Mouse (Mus musculus) spleen, postnatal 4 days (tissue): Measurements from ENCODE around the gene Smarcd1.

Experiments used
- DNase-seq, 2 experiments: peaks; one replicate each; pipeline ENCODE4 v3.0.0; 2022; ENCODE audit warnings: low spot score in 2 of 2

Smarcd1 gene

GRCm38 (mm10) chr15:99701999-99702900, at the start of gene Smarcd1:
Gene Smarcd1 (plus strand): TSS chr15:99702129.
- peak; percentile 95 to 99 for DNase-seq

GRCm38 (mm10) chr15:99653291-99653690, 48.6 kb upstream of the Smarcd1 start:
- DNase-seq = no peak

- DNase-seq = no peak
Measured at GRCm38 (mm10) chr15:99653876-99654275, 48.1 kb upstream of the Smarcd1 start.

GRCm38 (mm10) chr15:99655956-99656355, 46.0 kb upstream of the Smarcd1 start:
- DNase-seq = no peak

GRCm38 (mm10) chr15:99658437-99658836, 43.5 kb upstream of the Smarcd1 start:
- no peak for DNase-seq

GRCm38 (mm10) chr15:99661121-99661830, 40.7 kb upstream of the Smarcd1 start:
- no peak for DNase-seq

GRCm38 (mm10) chr15:99662371-99662770, 39.6 kb upstream of the Smarcd1 start:
- DNase-seq = no peak

GRCm38 (mm10) chr15:99663964-99664599, 37.8 kb upstream of the Smarcd1 start:
- DNase-seq = no peak

- DNase-seq = peak; percentile 71 to 75
Measured at GRCm38 (mm10) chr15:99664600-99665451, 37.1 kb upstream of the Smarcd1 start.

GRCm38 (mm10) chr15:99667544-99667943, 34.4 kb upstream of the Smarcd1 start:
- no peak for DNase-seq

- DNase-seq = peak; percentile 65 to 86
Measured at GRCm38 (mm10) chr15:99668881-99669280, 33.0 kb upstream of the Smarcd1 start.

GRCm38 (mm10) chr15:99669392-99669791, 32.5 kb upstream of the Smarcd1 start:
- no peak for DNase-seq

- DNase-seq = peak in 1 of 2 experiments; percentile 25
Measured at GRCm38 (mm10) chr15:99670154-99670821, 31.6 kb upstream of the Smarcd1 start, which contains the start of gene Asic1. Gene Asic1 (plus strand): TSS chr15:99670368.

- no peak for DNase-seq
Measured at GRCm38 (mm10) chr15:99670964-99671670, 30.8 kb upstream of the Smarcd1 start.

- DNase-seq = no peak
Measured at GRCm38 (mm10) chr15:99671783-99672182, 30.1 kb upstream of the Smarcd1 start.

- no peak for DNase-seq
Measured at GRCm38 (mm10) chr15:99674866-99675265, 27.1 kb upstream of the Smarcd1 start.

- no peak for DNase-seq
Measured at GRCm38 (mm10) chr15:99677089-99677488, 24.8 kb upstream of the Smarcd1 start.

- DNase-seq = peak; percentile 39 to 80
Measured at GRCm38 (mm10) chr15:99678063-99678800, 23.7 kb upstream of the Smarcd1 start.

GRCm38 (mm10) chr15:99679008-99679407, 22.9 kb upstream of the Smarcd1 start:
- DNase-seq = no peak
